Mouse (Mus musculus): ENCODE data around the gene Tspan33. TPM values are rescaled to one million over a fixed set of nuclear protein-coding genes. Genes with fewer than 3 reads are reported as not detected.

Gene Tspan33
- polyA plus RNA-seq, 1 experiment from 2014 or later: 3.5 TPM

GRCm38 (mm10) chr6:29695975-29696374 lies 2.0 kb downstream of the Tspan33 start:
- no peak overlapping the region for H3K4me3 ChIP-seq (ENCODE audit: low read length)
- H3K4me2 ChIP-seq (ENCODE audit: low read depth, low read length): no peak overlapping the region
- H3K27ac ChIP-seq (ENCODE audit: low read length): no peak overlapping the region
- 65% methylated on average over 7 of the region's 7 CpGs for WGBS
- H3K4me1 ChIP-seq (replicated peaks; ENCODE audit: control insufficient read depth, insufficient read depth, low read length): peaks cover 4% of the 10 kb centered on the region
- no peak overlapping the region for H3K9ac ChIP-seq (ENCODE audit: low read length)
- no peaks in the 10 kb centered on the region for H3K36me3 ChIP-seq (ENCODE audit: control insufficient read depth, insufficient read depth, low read length)
- peaks cover 18% of the 10 kb centered on the region for H3K27me3 ChIP-seq (ENCODE audit: control insufficient read depth, insufficient read depth, low read depth, low read length)
- ATAC-seq (ENCODE audit: low read depth): no peak
- H3K9me3 ChIP-seq (ENCODE audit: control insufficient read depth, low read length): no peaks in the 10 kb centered on the region

GRCm38 (mm10) chr6:29697139-29697538 lies 3.1 kb downstream of the Tspan33 start:
- H3K9ac ChIP-seq (ENCODE audit: low read length): no peak overlapping the region
- H3K9me3 ChIP-seq (ENCODE audit: control insufficient read depth, low read length): no peaks in the 10 kb centered on the region
- no peak overlapping the region for H3K4me3 ChIP-seq (ENCODE audit: low read length)
- H3K36me3 ChIP-seq (ENCODE audit: control insufficient read depth, insufficient read depth, low read length): no peaks in the 10 kb centered on the region
- H3K4me2 ChIP-seq (ENCODE audit: low read depth, low read length): no peak overlapping the region
- peaks cover 9% of the 10 kb centered on the region for H3K27me3 ChIP-seq (ENCODE audit: control insufficient read depth, insufficient read depth, low read depth, low read length)
- H3K4me1 ChIP-seq (replicated peaks; ENCODE audit: control insufficient read depth, insufficient read depth, low read length): peaks cover 4% of the 10 kb centered on the region
- ATAC-seq (ENCODE audit: low read depth): no peak
- H3K27ac ChIP-seq (ENCODE audit: low read length): no peak overlapping the region

GRCm38 (mm10) chr6:29697548-29697947 lies 3.5 kb downstream of the Tspan33 start:
- Histone ChIP-seq H3K9me3 (ENCODE audit: control insufficient read depth, low read length) (no peaks in the 10 kb centered on the region), H3K4me1 (replicated peaks; ENCODE audit: control insufficient read depth, insufficient read depth, low read length) (peaks cover 4% of the 10 kb centered on the region), H3K36me3 (ENCODE audit: control insufficient read depth, insufficient read depth, low read length) (no peaks in the 10 kb centered on the region), H3K9ac (ENCODE audit: low read length) (no peak overlapping the region), H3K27me3 (ENCODE audit: control insufficient read depth, insufficient read depth, low read depth, low read length) (peaks cover 9% of the 10 kb centered on the region), H3K27ac (ENCODE audit: low read length) (no peak overlapping the region), H3K4me3 (ENCODE audit: low read length) (no peak overlapping the region), H3K4me2 (ENCODE audit: low read depth, low read length) (no peak overlapping the region)
- no peak for ATAC-seq (ENCODE audit: low read depth)
- WGBS: 34% methylated on average over 3 of the region's 3 CpGs

GRCm38 (mm10) chr6:29699085-29699745 lies 5.2 kb downstream of the Tspan33 start:
- H3K9me3 ChIP-seq (ENCODE audit: control insufficient read depth, low read length): no peaks in the 10 kb centered on the region
- no peaks in the 10 kb centered on the region for H3K36me3 ChIP-seq (ENCODE audit: control insufficient read depth, insufficient read depth, low read length)
- no peak overlapping the region for H3K4me2 ChIP-seq (ENCODE audit: low read depth, low read length)
- 88% methylated on average over 7 of the region's 7 CpGs for WGBS
- H3K27me3 ChIP-seq (ENCODE audit: control insufficient read depth, insufficient read depth, low read depth, low read length): no peaks in the 10 kb centered on the region
- H3K4me1 ChIP-seq (replicated peaks; ENCODE audit: control insufficient read depth, insufficient read depth, low read length): peaks cover 4% of the 10 kb centered on the region
- H3K4me3 ChIP-seq (ENCODE audit: low read length): no peak overlapping the region
- H3K9ac ChIP-seq (ENCODE audit: low read length): no peak overlapping the region
- H3K27ac ChIP-seq (ENCODE audit: low read length): no peak overlapping the region
- no peak for ATAC-seq (ENCODE audit: low read depth)

- Histone ChIP-seq H3K4me2 (ENCODE audit: low read depth, low read length) (no peak overlapping the region), H3K4me3 (ENCODE audit: low read length) (no peak overlapping the region), H3K9ac (ENCODE audit: low read length) (no peak overlapping the region), H3K27ac (ENCODE audit: low read length) (no peak overlapping the region), H3K36me3 (ENCODE audit: control insufficient read depth, insufficient read depth, low read length) (no peaks in the 10 kb centered on the region), H3K4me1 (replicated peaks; ENCODE audit: control insufficient read depth, insufficient read depth, low read length) (no peaks in the 10 kb centered on the region), H3K27me3 (ENCODE audit: control insufficient read depth, insufficient read depth, low read depth, low read length) (no peaks in the 10 kb centered on the region), H3K9me3 (ENCODE audit: control insufficient read depth, low read length) (no peaks in the 10 kb centered on the region)
- ATAC-seq (ENCODE audit: low read depth): no peak
- 60% methylated on average over 6 of the region's 6 CpGs for WGBS
Measured at GRCm38 (mm10) chr6:29701051-29701450, 7.0 kb downstream of the Tspan33 start.

GRCm38 (mm10) chr6:29702126-29702525 lies 8.1 kb downstream of the Tspan33 start:
- H3K27me3 ChIP-seq (ENCODE audit: control insufficient read depth, insufficient read depth, low read depth, low read length): no peaks in the 10 kb centered on the region
- no peak for ATAC-seq (ENCODE audit: low read depth)
- H3K9ac ChIP-seq (ENCODE audit: low read length): no peak overlapping the region
- 74% methylated on average over 3 of the region's 3 CpGs for WGBS
- H3K27ac ChIP-seq (ENCODE audit: low read length): no peak overlapping the region
- no peaks in the 10 kb centered on the region for H3K4me1 ChIP-seq (replicated peaks; ENCODE audit: control insufficient read depth, insufficient read depth, low read length)
- no peaks in the 10 kb centered on the region for H3K9me3 ChIP-seq (ENCODE audit: control insufficient read depth, low read length)
- H3K4me3 ChIP-seq (ENCODE audit: low read length): no peak overlapping the region
- H3K36me3 ChIP-seq (ENCODE audit: control insufficient read depth, insufficient read depth, low read length): no peaks in the 10 kb centered on the region
- no peak overlapping the region for H3K4me2 ChIP-seq (ENCODE audit: low read depth, low read length)

- no peak overlapping the region for H3K4me2 ChIP-seq (ENCODE audit: low read depth, low read length)
- 80% methylated on average over 5 of the region's 5 CpGs for WGBS
- ATAC-seq (ENCODE audit: low read depth): no peak
Measured at GRCm38 (mm10) chr6:29704143-29704542, 10.1 kb downstream of the Tspan33 start.

GRCm38 (mm10) chr6:29707902-29708301 lies 13.9 kb downstream of the Tspan33 start:
- Histone ChIP-seq H3K4me3 (ENCODE audit: low read length) (no peak overlapping the region), H3K9me3 (ENCODE audit: control insufficient read depth, low read length) (no peaks in the 10 kb centered on the region), H3K4me2 (ENCODE audit: low read depth, low read length) (no peak overlapping the region), H3K27me3 (ENCODE audit: control insufficient read depth, insufficient read depth, low read depth, low read length) (no peaks in the 10 kb centered on the region), H3K27ac (ENCODE audit: low read length) (no peak overlapping the region), H3K36me3 (ENCODE audit: control insufficient read depth, insufficient read depth, low read length) (no peaks in the 10 kb centered on the region), H3K9ac (ENCODE audit: low read length) (no peak overlapping the region), H3K4me1 (replicated peaks; ENCODE audit: control insufficient read depth, insufficient read depth, low read length) (no peaks in the 10 kb centered on the region)
- WGBS: 25% methylated on average over 2 of the region's 2 CpGs
- ATAC-seq (ENCODE audit: low read depth): no peak

More at GRCm38 (mm10) chr6:29704143-29704542, 10.1 kb downstream of the Tspan33 start:
- H3K36me3 ChIP-seq (ENCODE audit: control insufficient read depth, insufficient read depth, low read length): no peaks in the 10 kb centered on the region
- no peak overlapping the region for H3K4me3 ChIP-seq (ENCODE audit: low read length)
- no peak overlapping the region for H3K9ac ChIP-seq (ENCODE audit: low read length)
- H3K27ac ChIP-seq (ENCODE audit: low read length): no peak overlapping the region
- no peaks in the 10 kb centered on the region for H3K27me3 ChIP-seq (ENCODE audit: control insufficient read depth, insufficient read depth, low read depth, low read length)
- no peaks in the 10 kb centered on the region for H3K9me3 ChIP-seq (ENCODE audit: control insufficient read depth, low read length)
- no peaks in the 10 kb centered on the region for H3K4me1 ChIP-seq (replicated peaks; ENCODE audit: control insufficient read depth, insufficient read depth, low read length)

GRCm38 (mm10) chr6:29711318-29711717 lies 17.3 kb downstream of the Tspan33 start:
- Histone ChIP-seq H3K27ac (ENCODE audit: low read length) (no peak overlapping the region), H3K9ac (ENCODE audit: low read length) (no peak overlapping the region), H3K27me3 (ENCODE audit: control insufficient read depth, insufficient read depth, low read depth, low read length) (no peaks in the 10 kb centered on the region), H3K4me1 (replicated peaks; ENCODE audit: control insufficient read depth, insufficient read depth, low read length) (no peaks in the 10 kb centered on the region), H3K36me3 (ENCODE audit: control insufficient read depth, insufficient read depth, low read length) (no peaks in the 10 kb centered on the region), H3K4me2 (ENCODE audit: low read depth, low read length) (no peak overlapping the region), H3K4me3 (ENCODE audit: low read length) (no peak overlapping the region), H3K9me3 (ENCODE audit: control insufficient read depth, low read length) (no peaks in the 10 kb centered on the region)
- WGBS: 72% methylated on average over 3 of the region's 3 CpGs
- ATAC-seq (ENCODE audit: low read depth): no peak

All from lung, embryonic 16.5 days (tissue).